Mouse (Mus musculus) midbrain, postnatal 0 days (tissue): ENCODE results near the gene Pvalb. TPM values are rescaled to one million over a fixed set of nuclear protein-coding genes. Genes with fewer than 3 reads are reported as not detected.
A peak's percentile ranks its signal among the peaks of the same experiment; 100 is the strongest.

ENCODE experiments used
- ATAC-seq: fragments of 200-750 bp; cut with Nextera tagmentation; 2 replicates; pipeline ENCODE4 v1.8.0; 2017; ENCODE audit warnings: moderate number of reproducible peaks, mild to moderate bottlenecking, moderate TSS enrichment, moderate library complexity; ENCODE audit not compliant: low FRiP score
- DNase-seq: peaks from one replicate; pipeline ENCODE4 v3.0.0-alpha.2; 2015; ENCODE audit warnings: low spot score
- H3K27ac ChIP-seq: fragments of 300-500 bp; sonication (generic); 2 replicates; pipeline ENCODE4 v1.5.1; 2014; ENCODE audit warnings: low read depth, mild to moderate bottlenecking, low read length, mixed read lengths
- H3K27me3 ChIP-seq: fragments of 300-500 bp; sonication (generic); 2 replicates; pipeline ENCODE4 v1.6.1; 2014; ENCODE audit warnings: low read length, control low read depth, mixed read lengths; ENCODE audit not compliant: insufficient read depth
- H3K36me3 ChIP-seq: fragments of 300-500 bp; sonication (generic); 2 replicates; pipeline ENCODE4 v1.6.1; 2014; ENCODE audit warnings: low read length, control low read depth, mixed read lengths; ENCODE audit not compliant: insufficient read depth
- H3K4me1 ChIP-seq: fragments of 300-500 bp; sonication (generic); 2 replicates; pipeline ENCODE4 v1.6.1; 2014; ENCODE audit warnings: mild to moderate bottlenecking, control low read depth, antibody characterized with exemption, low read length, mixed read lengths; ENCODE audit not compliant: insufficient read depth
- H3K4me2 ChIP-seq: fragments of 300-500 bp; sonication (generic); 2 replicates; pipeline ENCODE4 v1.6.1; 2014; ENCODE audit warnings: low read depth, mild to moderate bottlenecking, low read length, mixed read lengths; ENCODE audit not compliant: poor library complexity, severe bottlenecking
- H3K4me3 ChIP-seq: fragments of 300-500 bp; sonication (generic); 2 replicates; pipeline ENCODE4 v1.5.1; 2014; ENCODE audit warnings: low read depth, mild to moderate bottlenecking, low read length, moderate library complexity
- H3K9ac ChIP-seq: fragments of 300-500 bp; sonication (generic); replicated peaks from 2 replicates; pipeline ENCODE4 v1.6.1; 2014; ENCODE audit warnings: mild to moderate bottlenecking, low read length, moderate library complexity, mixed read lengths; ENCODE audit not compliant: poor library complexity, severe bottlenecking
- H3K9me3 ChIP-seq: fragments of 300-500 bp; sonication (generic); 2 replicates; pipeline ENCODE4 v1.6.1; 2016; ENCODE audit warnings: low read length, control low read depth
- CTCF ChIP-seq: IDR thresholded peaks from 2 replicates; pipeline ENCODE4 v1.5.1; 2016; ENCODE audit warnings: antibody characterized with exemption, mild to moderate bottlenecking
- WGBS: fragments of 180-500 bp; shearing (Covaris S2); extraction: QIAGEN DNeasy Blood & Tissue Kit; methylation state at CpG from one replicate; pipeline ENCODE4 v1.1.7; 2014; 5-methylcytosine and 5-hydroxymethylcytosine counted together
- polyA plus RNA-seq: library from polyadenylated mRNA; unstranded; fragments of >200 nt; fragmentation: Nextera tagmentation; extraction: Ambion mirVana; gene quantifications from 2 replicates; pipeline ENCODE4 v1.2.1, GENCODE M21; 2015
- total RNA-seq: library from RNA; depleted of rRNA; stranded (reverse); fragments of >200 nt; gene quantifications from 2 replicates; pipeline ENCODE4 v1.2.3, GENCODE M21; 2014

The Pvalb gene
- total and polyA plus RNA-seq, 2 experiments from 2014 or later, result 1.9 to 3.6 TPM

DNA sequence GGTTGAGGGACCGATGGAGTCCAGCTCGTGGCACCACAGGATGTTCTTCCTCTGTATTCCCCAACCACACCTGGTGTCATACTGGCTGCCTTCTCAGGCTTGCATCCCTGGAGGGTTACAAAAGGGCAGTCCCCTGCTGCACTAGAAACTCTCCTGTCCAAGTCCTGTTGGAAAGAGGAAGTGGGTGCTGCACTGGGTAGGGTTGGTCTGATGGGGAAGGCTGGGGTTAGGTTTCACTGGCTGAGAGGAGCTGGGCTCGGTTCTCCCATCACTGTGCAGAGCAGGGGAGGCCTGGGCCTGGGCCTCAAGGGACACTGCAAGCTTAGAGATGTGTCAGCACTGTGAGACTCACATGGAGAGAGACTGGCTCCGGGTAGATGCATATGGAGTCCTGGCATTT lies 4.0 kb upstream of the Pvalb start:
- ATAC-seq, result no peak
- TF ChIP-seq CTCF, result no peak
- 89% methylated on average over 4 of the region's 4 CpGs for WGBS

DNA sequence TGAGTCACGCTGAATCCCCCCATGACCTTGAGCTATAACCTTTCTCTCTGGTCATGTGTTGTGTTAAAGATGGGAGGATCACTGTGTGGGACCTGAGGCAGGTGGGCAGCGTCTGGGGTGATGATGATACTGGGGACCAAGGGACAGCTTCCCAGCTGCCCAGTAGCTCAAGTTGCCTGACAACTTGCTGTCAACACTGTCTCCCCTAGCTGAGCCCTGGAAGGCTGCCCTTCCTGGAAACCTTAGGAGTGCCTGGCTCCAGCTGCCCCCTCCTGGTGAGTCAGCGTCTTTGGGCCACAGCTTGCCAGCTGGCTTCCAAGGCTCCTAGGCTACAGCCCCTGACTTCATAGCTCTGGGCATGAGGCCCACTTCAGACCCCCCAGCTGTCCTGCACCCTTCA lies 1.0 kb downstream of the Pvalb start:
- peaks cover 38% of the 10 kb centered on the region for H3K27me3 ChIP-seq
- H3K9ac ChIP-seq, result no peak overlapping the region
- DNase-seq, result peak; percentile 70
- no peak overlapping the region for H3K4me2 ChIP-seq
- H3K9me3 ChIP-seq, result no peaks in the 10 kb centered on the region
- H3K4me3 ChIP-seq, result no peak overlapping the region
- H3K27ac ChIP-seq, result no peak overlapping the region
- 43% methylated on average over 3 of the region's 3 CpGs for WGBS
- TF ChIP-seq CTCF, result peak; percentile 60
- no peaks in the 10 kb centered on the region for H3K36me3 ChIP-seq
- H3K4me1 ChIP-seq, result peaks cover 3% of the 10 kb centered on the region; the same call in 1 of the 2 replicates
- ATAC-seq, result 0 out of 2 replicates have a peak, but pooled peaks have one; percentile 38

More for the DNA sequence above, 4.0 kb upstream of the Pvalb start:
- peaks cover 4% of the 10 kb centered on the region; the same call in 1 of the 2 replicates for H3K27me3 ChIP-seq
- H3K4me1 ChIP-seq, result no peaks in the 10 kb centered on the region
- no peak overlapping the region for H3K4me3 ChIP-seq
- no peak for DNase-seq
- H3K36me3 ChIP-seq, result no peaks in the 10 kb centered on the region
- H3K4me2 ChIP-seq, result no peak overlapping the region
- no peak overlapping the region for H3K27ac ChIP-seq
- no peak overlapping the region for H3K9ac ChIP-seq
- no peaks in the 10 kb centered on the region for H3K9me3 ChIP-seq

DNA sequence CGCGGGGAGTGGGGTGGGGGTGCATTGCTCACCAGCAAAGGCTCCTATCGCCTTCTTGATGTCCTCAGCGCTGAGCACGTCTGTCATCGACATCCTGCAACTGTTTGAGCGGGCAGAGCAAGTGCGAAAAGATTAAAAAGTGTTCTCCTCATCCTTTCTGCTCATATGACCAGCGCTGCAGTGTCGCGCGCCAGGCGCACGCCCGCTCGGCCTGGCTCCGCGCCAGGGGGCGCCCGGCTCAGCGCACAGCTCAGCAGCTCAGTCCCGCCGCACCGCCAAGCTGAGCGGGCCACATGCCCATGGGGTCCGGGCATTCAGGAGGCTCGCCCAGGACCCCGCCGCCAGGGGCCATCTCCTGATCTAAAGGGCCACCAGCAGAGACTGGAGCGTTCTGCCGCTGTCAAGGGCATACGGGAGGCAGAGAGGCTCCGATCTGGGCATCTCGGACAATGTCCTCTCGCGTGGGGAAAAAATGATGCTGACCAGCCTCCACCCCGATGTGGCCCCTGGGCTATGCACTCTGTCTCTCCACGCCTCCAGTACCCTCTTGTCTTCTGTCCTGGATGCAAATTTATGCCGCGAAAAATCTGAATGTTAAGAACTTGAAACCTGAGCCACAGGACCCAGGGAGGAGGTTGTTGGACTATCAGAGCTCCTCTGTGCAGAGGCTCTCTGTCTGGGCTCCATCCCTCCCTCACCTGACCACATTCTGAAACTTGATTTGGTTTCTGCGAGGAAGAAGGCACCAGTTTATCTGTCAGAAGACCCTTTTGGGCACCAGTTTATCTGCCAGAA lies 1.9 kb downstream of the Pvalb start:
- H3K4me1 ChIP-seq, result peaks cover 3% of the 10 kb centered on the region; the same call in 1 of the 2 replicates
- H3K4me2 ChIP-seq, result peak overlapping the region; percentile 85
- H3K27ac ChIP-seq, result no peak overlapping the region
- no peaks in the 10 kb centered on the region for H3K36me3 ChIP-seq
- H3K9ac ChIP-seq, result peak overlapping the region; percentile 52
- H3K9me3 ChIP-seq, result no peaks in the 10 kb centered on the region
- peaks cover 38% of the 10 kb centered on the region for H3K27me3 ChIP-seq
- DNase-seq (peak; percentile 68), ATAC-seq (peak; percentile 66; the same call in 1 of the 2 replicates)
- WGBS, result 1% methylated on average over 41 of the region's 41 CpGs
- TF ChIP-seq CTCF, result peak; percentile 60
- peak overlapping the region; percentile 43 for H3K4me3 ChIP-seq

DNA sequence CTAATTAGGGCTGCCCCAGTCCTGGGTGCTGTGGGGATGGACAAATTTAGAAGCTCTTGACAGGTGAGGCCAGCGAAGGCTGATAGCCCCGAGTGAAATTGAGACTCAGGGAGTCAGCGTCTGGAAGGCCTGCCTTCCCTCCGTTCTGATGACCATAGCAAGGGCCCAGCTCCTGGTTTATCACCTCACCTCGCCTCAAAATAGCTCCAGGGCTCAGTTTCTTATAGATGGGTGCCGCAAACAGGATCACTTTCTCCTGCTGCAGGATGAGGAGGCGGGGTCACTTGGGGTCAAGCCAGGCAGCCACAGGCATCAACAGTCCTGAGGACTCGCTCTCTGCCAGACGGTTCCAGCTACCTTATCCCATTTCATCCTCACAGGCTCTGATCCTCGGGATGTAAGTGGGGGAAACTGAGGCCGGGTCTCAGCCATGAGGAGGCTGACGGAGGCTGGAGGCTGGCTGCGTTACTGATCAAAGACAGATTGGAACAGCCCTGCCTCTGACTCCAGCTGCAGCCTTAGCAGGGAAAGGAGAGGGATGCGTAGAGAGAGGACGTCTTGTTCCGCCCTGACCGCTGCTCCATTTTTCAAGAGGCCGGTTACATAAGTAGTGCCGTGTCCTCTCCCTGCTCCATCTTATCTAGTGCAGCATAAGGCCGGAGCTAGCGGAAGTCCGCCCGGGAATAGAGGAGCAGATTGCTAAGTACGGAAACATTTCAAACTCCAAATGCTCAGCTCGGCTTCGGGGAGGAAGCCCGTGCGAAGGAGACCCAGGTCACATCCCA lies 10.9 kb downstream of the Pvalb start:
- H3K27me3 ChIP-seq, result no peaks in the 10 kb centered on the region
- no peak for TF ChIP-seq CTCF
- H3K36me3 ChIP-seq, result no peaks in the 10 kb centered on the region
- H3K4me2 ChIP-seq, result no peak overlapping the region
- WGBS, result 79% methylated on average over 28 of the region's 28 CpGs
- H3K9me3 ChIP-seq, result no peaks in the 10 kb centered on the region
- no peak overlapping the region for H3K9ac ChIP-seq
- no peaks in the 10 kb centered on the region for H3K4me1 ChIP-seq
- ATAC-seq (no peak), DNase-seq (no peak)
- no peak overlapping the region for H3K27ac ChIP-seq
- no peak overlapping the region for H3K4me3 ChIP-seq

DNA sequence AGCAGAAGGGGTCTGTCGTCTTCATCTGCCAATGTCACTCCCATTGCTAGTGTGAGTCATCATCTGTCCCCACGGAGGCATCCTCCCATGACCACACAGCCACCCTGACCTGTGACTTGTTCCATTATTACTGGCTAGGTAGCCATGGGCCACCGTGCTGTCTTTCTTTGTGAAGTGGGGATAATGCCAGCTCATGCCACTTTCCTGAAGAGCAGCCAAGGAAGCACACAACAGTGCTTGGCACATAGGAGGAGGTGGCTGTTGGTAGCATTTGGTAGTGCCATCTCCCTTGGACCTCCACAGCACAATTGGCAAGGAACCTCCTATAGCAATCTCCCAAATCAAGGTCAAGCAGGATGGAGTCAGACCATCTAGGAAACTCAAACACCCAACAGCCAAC lies 11.9 kb downstream of the Pvalb start:
- no peak for DNase-seq
- Histone ChIP-seq H3K4me2 (no peak overlapping the region), H3K27me3 (no peaks in the 10 kb centered on the region), H3K27ac (no peak overlapping the region), H3K4me1 (no peaks in the 10 kb centered on the region), H3K4me3 (no peak overlapping the region), H3K9me3 (no peaks in the 10 kb centered on the region), H3K9ac (no peak overlapping the region), H3K36me3 (no peaks in the 10 kb centered on the region)
- 63% methylated on average over 3 of the region's 3 CpGs for WGBS
- no peak for ATAC-seq
- no peak for TF ChIP-seq CTCF

DNA sequence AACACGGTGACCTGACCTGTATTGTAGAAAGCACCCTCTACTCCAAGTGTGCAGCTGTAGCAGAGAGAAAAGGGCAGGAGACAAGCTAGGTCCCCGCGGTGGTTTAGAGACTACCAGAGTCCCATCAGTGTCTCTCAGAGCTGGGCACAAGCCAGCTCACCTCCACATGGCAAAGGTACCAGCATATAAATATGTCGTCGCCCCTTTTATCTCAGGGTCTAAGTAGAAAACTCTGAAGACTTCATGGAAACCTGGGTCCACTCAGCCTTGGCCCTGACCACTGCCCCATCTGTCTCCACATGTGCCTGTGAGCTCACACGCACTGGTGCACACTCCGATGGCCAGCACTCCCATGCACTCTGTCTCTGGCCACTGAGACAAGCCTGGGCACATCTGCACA lies 16.6 kb downstream of the Pvalb start:
- Histone ChIP-seq H3K4me2 (no peak overlapping the region), H3K36me3 (no peaks in the 10 kb centered on the region), H3K4me1 (no peaks in the 10 kb centered on the region), H3K4me3 (no peak overlapping the region), H3K9ac (no peak overlapping the region), H3K27ac (no peak overlapping the region), H3K27me3 (no peaks in the 10 kb centered on the region), H3K9me3 (no peaks in the 10 kb centered on the region)
- 89% methylated on average over 7 of the region's 7 CpGs for WGBS
- ATAC-seq (no peak), DNase-seq (no peak)
- no peak for TF ChIP-seq CTCF
